Mouse (Mus musculus) heart, adult 2 months (tissue): ENCODE data around the gene Tesk1. TPM values are rescaled to one million over a fixed set of nuclear protein-coding genes. Genes with fewer than 3 reads are reported as not detected.

Experiments
- DNase-seq, 2 experiments: peaks; one replicate each; pipeline ENCODE4 v3.0.0; 2021
- H3K27ac ChIP-seq: fragments of 200-600 bp; 2 replicates; pipeline ENCODE4 v1.8.1; 2022
- H3K27me3 ChIP-seq: fragments of 200-500 bp; 2 replicates; pipeline ENCODE4 v1.6.1; 2012; ENCODE audit warnings: mild to moderate bottlenecking, low read length, inconsistent platforms, mixed read lengths; ENCODE audit not compliant: control insufficient read depth, insufficient read depth
- H3K36me3 ChIP-seq: fragments of 200-500 bp; 2 replicates; pipeline ENCODE4 v1.6.1; 2012; ENCODE audit warnings: low read length, inconsistent platforms; ENCODE audit not compliant: control insufficient read depth, insufficient read depth
- H3K4me1 ChIP-seq: fragments of 200-500 bp; 2 replicates; pipeline ENCODE4 v1.6.1; 2011; ENCODE audit warnings: low read length; ENCODE audit not compliant: control insufficient read depth, insufficient read depth
- H3K4me3 ChIP-seq: fragments of 200-600 bp; 2 replicates; pipeline ENCODE4 v1.8.1; 2022
- H3K79me2 ChIP-seq: fragments of 200-500 bp; replicated peaks from 2 replicates; pipeline ENCODE4 v1.6.1; 2012; ENCODE audit warnings: mild to moderate bottlenecking, inconsistent platforms, low read length, moderate library complexity, mixed read lengths; ENCODE audit not compliant: control insufficient read depth, insufficient read depth
- H3K9ac ChIP-seq: fragments of 200-500 bp; 2 replicates; pipeline ENCODE4 v1.6.1; 2012; ENCODE audit warnings: low read depth, mild to moderate bottlenecking, control low read depth, inconsistent platforms, low read length, mixed read lengths
- CTCF ChIP-seq: fragments of 200-600 bp; IDR thresholded peaks from 2 replicates; pipeline ENCODE4 v1.8.1; 2022; ENCODE audit warnings: antibody characterized with exemption, mild to moderate bottlenecking, moderate library complexity
- EP300 ChIP-seq: fragments of 200-500 bp; IDR thresholded peaks from 2 replicates; pipeline ENCODE4 v1.6.1; 2011; ENCODE audit warnings: low read depth, low read length, control low read depth; ENCODE audit not compliant: insufficient read depth
- POLR2A ChIP-seq: fragments of 200-500 bp; IDR thresholded peaks from 2 replicates; pipeline ENCODE4 v1.6.1; 2011; ENCODE audit warnings: mild to moderate bottlenecking, low read depth, low read length, control low read depth; ENCODE audit not compliant: insufficient read depth
- WGBS: fragments of 180-500 bp; shearing (Covaris S2); methylation state at CpG from one replicate; pipeline ENCODE4 v1.1.7; 2018; 5-methylcytosine and 5-hydroxymethylcytosine counted together
- intact Hi-C: fragments of 180-260 bp; cut with DNase I; formaldehyde crosslinking; loops from one replicate; pipeline ENCODE4 v1.15.1; 2025
- polyA plus RNA-seq: library from polyadenylated mRNA; depleted of rRNA; stranded (reverse); fragments of >200 nt; gene quantifications from 2 replicates; pipeline ENCODE4 v1.2.3, GENCODE M21; 2012
- total RNA-seq, 2 experiments: library from RNA; stranded (reverse); gene quantifications; 2 replicates each; pipeline ENCODE4 v1.2.3; 2021

Tesk1 gene
- total and polyA plus RNA-seq, 3 experiments: 36.6 to 51.5 (median 37.5) TPM

GRCm38 (mm10) chr4:43404697-43405096 is 37.0 kb upstream of the Tesk1 start:
- no peak for DNase-seq
- H3K27me3 ChIP-seq: no peaks in the 10 kb centered on the region
- peaks cover 17% of the 10 kb centered on the region for H3K36me3 ChIP-seq
- TF ChIP-seq POLR2A (no peak), CTCF (no peak), EP300 (no peak)
- peak overlapping the region; percentile 98 for H3K27ac ChIP-seq
- 89% methylated on average over 10 of the region's 10 CpGs for WGBS
- peaks cover 41% of the 10 kb centered on the region for H3K4me1 ChIP-seq
- peaks cover 8% of the 10 kb centered on the region for H3K79me2 ChIP-seq
- H3K4me3 ChIP-seq: no peak overlapping the region
- H3K9ac ChIP-seq: no peak overlapping the region
- intact Hi-C loops: loop anchor here (5.0 to 10.0 kb wide), 2 partner anchors 67 to 360 kb away; partner anchors contain the start of gene Fam214b

- Histone ChIP-seq H3K27ac (peak overlapping the region; percentile 98), H3K4me3 (peak overlapping the region; percentile 44), H3K36me3 (peaks cover 16% of the 10 kb centered on the region), H3K9ac (peak overlapping the region; percentile 72), H3K27me3 (no peaks in the 10 kb centered on the region), H3K79me2 (peaks cover 8% of the 10 kb centered on the region), H3K4me1 (peaks cover 32% of the 10 kb centered on the region)
- peak; percentile 83 to 88 for DNase-seq
- TF ChIP-seq POLR2A (peak; percentile 80), EP300 (peak; percentile 93), CTCF (peak; percentile 79)
- intact Hi-C loops: loop anchor here (1.0 to 10.0 kb wide), 4 partner anchors 14 to 362 kb away; partner anchors contain the start of gene Fam214b
- WGBS: 10% methylated on average over 28 of the region's 28 CpGs
These were observed 35.4 kb upstream of the Tesk1 start for GRCm38 (mm10) chr4:43406162-43406971.

DNA sequence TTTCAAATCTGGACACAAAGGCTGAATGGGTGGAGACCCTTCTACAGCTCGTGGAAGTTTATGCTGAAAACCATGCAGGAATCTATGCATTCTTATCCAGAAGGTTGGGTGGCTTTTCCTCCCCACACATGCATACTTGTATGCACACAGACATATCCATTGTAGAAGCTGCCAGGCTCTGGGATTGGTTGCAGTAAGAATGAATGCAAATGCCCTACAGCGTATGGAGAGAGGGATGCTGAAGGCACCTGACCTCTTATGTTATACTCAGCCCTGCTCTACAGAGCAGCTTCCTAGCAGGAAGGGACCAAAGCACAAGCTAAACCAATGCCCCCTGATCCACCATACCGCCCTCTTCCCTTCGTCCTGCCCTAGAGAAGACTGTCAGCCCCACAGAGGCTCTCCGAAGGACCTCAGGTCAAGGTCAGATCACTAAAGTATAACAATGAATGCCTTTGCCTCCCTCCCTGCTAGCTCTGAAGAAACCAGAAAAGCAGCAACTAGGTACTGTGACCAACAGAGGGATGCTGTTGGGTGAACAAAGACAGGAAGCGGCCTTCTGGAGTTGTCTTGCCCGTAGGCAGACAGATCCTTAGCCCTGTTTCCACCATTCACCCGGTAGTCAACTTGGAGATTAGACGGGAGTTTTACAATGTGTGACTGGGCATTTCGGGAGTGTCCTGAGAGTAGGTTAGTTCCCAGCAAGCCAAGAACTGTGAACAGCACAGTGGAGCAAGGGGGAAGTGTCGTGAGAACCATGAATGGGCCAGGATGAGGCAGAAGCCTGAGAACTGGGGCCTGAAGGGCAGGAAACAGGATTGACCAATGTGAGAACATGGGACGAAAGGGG is 34.4 kb upstream of the Tesk1 start:
- no peak for TF ChIP-seq EP300
- TF ChIP-seq CTCF: no peak
- TF ChIP-seq POLR2A: no peak
- Histone ChIP-seq H3K9ac (peak overlapping the region; percentile 67), H3K79me2 (peaks cover 8% of the 10 kb centered on the region), H3K27ac (peak overlapping the region; percentile 98), H3K4me1 (peaks cover 25% of the 10 kb centered on the region), H3K36me3 (peaks cover 9% of the 10 kb centered on the region), H3K4me3 (peak overlapping the region; percentile 44), H3K27me3 (no peaks in the 10 kb centered on the region)
- intact Hi-C loops: loop anchor here (5.0 to 10.0 kb wide), 2 partner anchors 70 to 362 kb away; partner anchors contain the start of gene Fam214b
- peak in 1 of 2 experiments; percentile 29 for DNase-seq
- 43% methylated on average over 12 of the region's 12 CpGs for WGBS

- Histone ChIP-seq H3K79me2 (peaks cover 10% of the 10 kb centered on the region), H3K27ac (no peak overlapping the region), H3K9ac (no peak overlapping the region), H3K4me1 (peaks cover 15% of the 10 kb centered on the region), H3K4me3 (no peak overlapping the region), H3K27me3 (no peaks in the 10 kb centered on the region), H3K36me3 (peaks cover 3% of the 10 kb centered on the region)
- peak in 1 of 2 experiments; percentile 19 for DNase-seq
- intact Hi-C loops: no loop called here
- WGBS: 89% methylated on average over 14 of the region's 14 CpGs
- TF ChIP-seq CTCF: no peak
- TF ChIP-seq POLR2A: no peak
These were observed 27.0 kb upstream of the Tesk1 start for GRCm38 (mm10) chr4:43414761-43415160.

DNA sequence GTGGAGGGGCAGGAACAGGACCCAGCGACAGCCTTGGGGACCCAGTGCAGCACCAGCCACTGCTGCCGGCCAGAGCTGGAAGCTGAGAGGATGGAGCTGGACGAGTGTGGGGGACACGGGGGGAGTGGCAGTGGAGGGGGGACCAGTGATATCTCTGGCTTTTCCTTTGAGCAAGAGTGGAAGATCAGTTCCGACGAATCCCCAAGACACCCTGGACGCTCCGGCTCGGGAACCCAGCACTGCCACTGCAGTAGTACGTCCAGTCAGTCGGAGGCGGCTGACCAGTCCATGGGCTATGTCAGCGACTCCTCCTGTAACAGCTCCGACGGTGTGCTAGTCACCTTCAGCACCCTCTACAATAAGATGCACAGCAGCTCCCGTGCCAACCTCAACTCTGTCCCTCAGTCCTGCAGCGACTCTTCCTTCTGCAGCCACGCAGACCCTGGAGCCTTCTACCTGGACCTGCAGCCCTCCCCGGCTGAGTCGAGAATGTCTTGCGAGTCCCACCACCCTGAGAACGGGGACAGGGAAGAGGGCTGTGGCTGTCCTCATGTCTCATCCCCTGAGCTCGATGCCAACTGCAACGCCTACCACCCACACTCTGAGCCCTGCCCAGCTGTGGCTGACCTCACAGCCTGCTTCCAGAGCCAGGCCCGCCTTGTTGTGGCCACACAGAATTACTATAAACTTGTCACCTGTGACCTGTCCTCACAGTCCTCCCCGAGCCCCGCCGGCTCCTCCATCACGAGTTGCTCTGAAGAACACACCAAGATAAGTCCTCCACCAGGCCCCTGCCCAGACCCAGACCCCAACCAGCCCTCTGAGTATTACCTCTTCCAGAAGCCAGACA is 26.3 kb upstream of the Tesk1 start:
- Histone ChIP-seq H3K36me3 (peaks cover 6% of the 10 kb centered on the region), H3K27ac (no peak overlapping the region), H3K79me2 (peaks cover 10% of the 10 kb centered on the region), H3K27me3 (no peaks in the 10 kb centered on the region), H3K4me3 (no peak overlapping the region), H3K4me1 (peaks cover 17% of the 10 kb centered on the region), H3K9ac (no peak overlapping the region)
- intact Hi-C loops: no loop called here
- TF ChIP-seq EP300 (no peak), CTCF (no peak), POLR2A (no peak)
- WGBS: 84% methylated on average over 29 of the region's 29 CpGs
- DNase-seq: peak in 1 of 2 experiments; percentile 30
